Mouse (Mus musculus) liver, embryonic 14.5 days (tissue): ENCODE measurements at regions not wholly inside any gene's neighbourhood (a gene's known extent, or its start where the extent isn't known, plus 50 kb on each side); places are given as distances from the start of the nearest gene placed in this dataset.

Source experiments
- ATAC-seq: fragments of 200-750 bp; cut with Nextera tagmentation; 2 replicates; pipeline ENCODE4 v1.8.0; 2017; ENCODE audit warnings: moderate number of reproducible peaks, mild to moderate bottlenecking, moderate library complexity; ENCODE audit not compliant: insufficient read depth
- DNase-seq, 3 experiments: peaks; one replicate each; pipeline ENCODE4 v3.0.0-alpha.2; 2012 to 2013; ENCODE audit warnings: low read depth in 3 of 3, low spot score in 3 of 3
- H3K27ac ChIP-seq: fragments of 300-500 bp; sonication (generic); 2 replicates; pipeline ENCODE4 v1.5.1; 2014; ENCODE audit warnings: moderate library complexity, mild to moderate bottlenecking, control low read depth, inconsistent platforms
- H3K27me3 ChIP-seq: fragments of 300-500 bp; sonication (generic); 2 replicates; pipeline ENCODE4 v1.6.1; 2014; ENCODE audit warnings: mild to moderate bottlenecking, low read length, moderate library complexity; ENCODE audit not compliant: control insufficient read depth, insufficient read depth
- H3K36me3 ChIP-seq: fragments of 300-500 bp; sonication (generic); replicated peaks from 2 replicates; pipeline ENCODE4 v1.6.1; 2014; ENCODE audit warnings: low read depth; ENCODE audit not compliant: control insufficient read depth, insufficient read depth
- H3K4me1 ChIP-seq, 2 experiments: fragments of 200-500 bp in 1 of 2; fragments of 300-500 bp in 1 of 2; sonication (generic) in 1 of 2; replicated peaks; 2 replicates each; pipeline ENCODE4 v1.6.1; 2012 to 2014; ENCODE audit warnings: antibody characterized with exemption in 1 of 2, inconsistent platforms in 1 of 2, low read length in 1 of 2; ENCODE audit not compliant: control insufficient read depth in 2 of 2, insufficient read depth in 2 of 2
- H3K4me2 ChIP-seq: fragments of 300-500 bp; sonication (generic); 2 replicates; pipeline ENCODE4 v1.6.1; 2014; ENCODE audit warnings: low read depth, mild to moderate bottlenecking, control low read depth, moderate library complexity
- H3K4me3 ChIP-seq, 2 experiments: fragments of 200-500 bp in 1 of 2; fragments of 300-500 bp in 1 of 2; sonication (generic) in 1 of 2; 2 replicates each; pipeline ENCODE4 v1.5.1; 2012 to 2014; ENCODE audit warnings: low read depth in 2 of 2, low read length in 2 of 2, mild to moderate bottlenecking in 2 of 2, control low read depth in 1 of 2, inconsistent platforms in 1 of 2, moderate library complexity in 1 of 2; ENCODE audit not compliant: insufficient read depth in 1 of 2
- H3K9ac ChIP-seq: fragments of 300-500 bp; sonication (generic); replicated peaks from 2 replicates; pipeline ENCODE4 v1.6.1; 2014; ENCODE audit warnings: mild to moderate bottlenecking, control low read depth, moderate library complexity
- H3K9me3 ChIP-seq: fragments of 300-500 bp; sonication (generic); 2 replicates; pipeline ENCODE4 v1.6.1; 2016; ENCODE audit warnings: low read length, mixed read lengths; ENCODE audit not compliant: control insufficient read depth
- CTCF ChIP-seq: IDR thresholded peaks from 2 replicates; pipeline ENCODE4 v1.5.1; 2016; ENCODE audit warnings: antibody characterized with exemption, low read depth, control low read depth
- EP300 ChIP-seq: IDR thresholded peaks from 2 replicates; pipeline ENCODE4 v1.6.1; 2016; ENCODE audit warnings: antibody characterized with exemption, low read depth
- WGBS: fragments of 180-500 bp; shearing (Covaris S2); extraction: QIAGEN DNeasy Blood & Tissue Kit; methylation state at CpG from one replicate; pipeline ENCODE4 v1.1.7; 2014; ENCODE audit not compliant: insufficient replicate concordance; 5-methylcytosine and 5-hydroxymethylcytosine counted together

DNA sequence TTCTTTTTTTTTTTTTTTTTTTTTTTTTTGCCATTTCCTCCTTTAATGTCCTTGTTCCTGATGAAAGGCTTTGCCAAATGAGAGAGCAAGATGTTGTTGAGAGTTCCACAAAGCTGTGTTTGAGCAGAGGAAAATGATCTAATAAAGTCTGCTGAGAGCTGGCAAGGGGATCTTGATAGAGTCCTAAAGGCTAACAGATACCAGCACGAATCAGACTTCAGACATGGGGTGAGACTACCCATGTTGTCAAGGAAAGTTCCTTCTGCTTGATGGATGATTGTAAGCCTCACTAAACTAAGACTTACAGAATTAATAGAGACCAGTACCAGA lies 665.2 kb upstream of the Fam92a start:
- H3K4me3 ChIP-seq, result no peak overlapping the region
- no peak overlapping the region for H3K9ac ChIP-seq
- no peaks in the 10 kb centered on the region for H3K4me1 ChIP-seq
- TF ChIP-seq CTCF (no peak), EP300 (no peak)
- no peak overlapping the region for H3K27ac ChIP-seq
- ATAC-seq (no peak), DNase-seq (no peak)
- no peak overlapping the region for H3K4me2 ChIP-seq
- no peaks in the 10 kb centered on the region for H3K36me3 ChIP-seq
- no peaks in the 10 kb centered on the region for H3K27me3 ChIP-seq
- WGBS, result 33% methylated on average over 1 of the region's 1 CpGs
- H3K9me3 ChIP-seq, result no peaks in the 10 kb centered on the region

DNA sequence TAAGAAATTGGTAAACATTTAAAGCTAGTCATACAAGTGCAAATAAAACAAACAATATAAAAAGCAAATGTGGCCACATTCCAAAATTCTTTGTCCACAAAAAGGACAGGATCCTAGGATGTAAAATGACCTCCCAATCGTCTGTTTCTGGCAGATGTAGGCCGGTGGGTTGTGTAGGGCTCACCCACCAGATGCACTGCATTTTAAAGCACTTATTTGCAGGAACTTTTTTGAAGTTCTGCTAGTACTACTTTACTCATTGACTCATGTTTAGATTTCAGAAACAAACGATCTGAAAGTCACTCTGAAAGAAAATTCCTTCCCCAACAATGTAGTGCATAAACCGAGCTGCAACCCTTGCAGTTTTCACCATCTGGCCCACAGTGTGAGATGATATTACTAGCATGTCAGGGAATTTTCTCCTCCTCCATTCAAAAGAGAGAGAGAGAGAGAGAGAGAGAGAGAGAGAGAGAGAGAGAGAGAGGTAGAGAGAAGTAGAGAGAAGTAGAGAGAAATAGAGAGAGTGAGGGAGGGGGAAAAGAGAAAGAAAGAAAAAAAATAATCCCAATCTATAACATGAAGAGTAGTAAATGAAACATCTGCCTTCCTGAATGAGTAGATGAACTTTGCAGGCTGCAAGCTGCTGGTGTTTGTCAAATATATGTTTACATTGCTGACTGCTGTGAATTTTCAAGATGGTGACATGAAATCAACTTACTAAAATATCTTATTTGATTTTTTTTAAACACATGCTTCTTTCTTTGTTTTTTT lies 664.7 kb upstream of the Fam92a start:
- Histone ChIP-seq H3K36me3 (no peaks in the 10 kb centered on the region), H3K4me2 (no peak overlapping the region), H3K9ac (no peak overlapping the region), H3K4me3 (no peak overlapping the region), H3K4me1 (no peaks in the 10 kb centered on the region), H3K27ac (no peak overlapping the region), H3K9me3 (no peaks in the 10 kb centered on the region), H3K27me3 (no peaks in the 10 kb centered on the region)
- WGBS, result 35% methylated on average over 4 of the region's 4 CpGs
- ATAC-seq, result no peak
- TF ChIP-seq EP300 (no peak), CTCF (no peak)
- no peak for DNase-seq

DNA sequence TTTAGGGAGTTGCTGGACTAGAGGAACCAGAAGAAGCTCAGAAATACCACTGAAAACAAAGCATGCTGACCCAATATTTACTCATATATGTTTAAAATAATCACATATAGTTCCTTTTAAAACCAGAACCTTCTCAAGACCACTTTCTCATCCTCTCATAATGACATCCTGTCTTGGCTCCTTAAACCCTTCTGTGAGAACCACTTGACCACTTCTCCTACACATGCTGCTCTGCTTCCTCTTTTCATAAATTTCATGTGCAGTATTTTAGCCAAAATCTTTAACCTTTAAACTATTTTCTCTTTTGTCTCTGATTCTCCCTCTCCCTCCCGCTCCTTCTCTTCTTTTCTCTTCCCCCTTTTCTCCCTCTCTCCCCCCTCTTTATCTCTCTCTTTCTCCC lies 654.6 kb upstream of the Fam92a start:
- Histone ChIP-seq H3K9me3 (no peaks in the 10 kb centered on the region), H3K4me3 (no peak overlapping the region), H3K4me2 (no peak overlapping the region), H3K27me3 (no peaks in the 10 kb centered on the region), H3K4me1 (no peaks in the 10 kb centered on the region), H3K27ac (no peak overlapping the region), H3K36me3 (no peaks in the 10 kb centered on the region), H3K9ac (no peak overlapping the region)
- DNase-seq (no peak), ATAC-seq (no peak)
- TF ChIP-seq CTCF (no peak), EP300 (no peak)
- 33% methylated on average over 1 of the region's 1 CpGs for WGBS

DNA sequence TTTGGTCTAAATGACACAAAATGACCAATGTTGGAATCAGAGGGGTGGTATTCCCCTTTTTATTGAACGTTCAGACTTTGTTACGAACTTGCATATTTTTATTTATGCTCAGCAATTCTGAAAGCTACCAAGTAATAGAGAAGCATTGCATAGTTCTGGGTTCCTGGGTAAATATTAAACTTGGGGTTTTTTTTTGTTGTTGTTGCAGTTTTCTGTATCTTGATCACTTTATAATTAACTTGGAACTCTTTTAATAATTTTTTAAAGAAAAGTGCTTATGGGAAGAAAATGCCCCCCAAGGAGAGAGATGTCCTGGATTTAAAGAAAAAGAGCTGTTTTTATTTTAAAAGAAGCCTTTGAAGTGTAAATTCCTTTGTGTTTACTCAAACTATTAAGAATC lies 642.4 kb upstream of the Fam92a start:
- 74% methylated on average over 2 of the region's 2 CpGs for WGBS
- H3K4me2 ChIP-seq, result no peak overlapping the region
- H3K4me3 ChIP-seq, result no peak overlapping the region
- H3K27ac ChIP-seq, result no peak overlapping the region
- no peaks in the 10 kb centered on the region for H3K27me3 ChIP-seq
- no peaks in the 10 kb centered on the region for H3K9me3 ChIP-seq
- ATAC-seq, result no peak
- no peak for TF ChIP-seq CTCF
- no peak for TF ChIP-seq EP300
- no peak for DNase-seq
- H3K36me3 ChIP-seq, result no peaks in the 10 kb centered on the region
- H3K9ac ChIP-seq, result no peak overlapping the region
- no peaks in the 10 kb centered on the region for H3K4me1 ChIP-seq

DNA sequence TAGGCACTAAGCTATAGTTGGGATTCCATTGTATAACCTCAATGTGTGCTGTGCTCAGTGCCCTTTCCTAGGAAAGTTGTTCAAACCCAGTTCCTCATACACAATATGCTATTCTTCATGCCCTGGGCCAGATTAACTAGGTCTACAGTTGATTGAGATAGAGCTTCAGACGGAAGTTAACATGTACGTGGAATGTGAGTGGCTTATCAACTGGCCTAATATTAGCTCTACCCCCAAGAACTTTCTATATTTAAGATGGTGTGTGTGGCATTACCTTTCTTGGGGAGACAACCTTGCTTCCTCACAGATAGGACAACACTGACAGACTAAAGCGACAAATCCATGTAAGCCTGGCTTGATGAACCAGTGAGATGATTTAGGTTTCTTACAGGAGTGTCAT lies 629.4 kb upstream of the Fam92a start:
- no peak for DNase-seq
- no peak overlapping the region for H3K9ac ChIP-seq
- no peak for ATAC-seq
- TF ChIP-seq CTCF (no peak), EP300 (no peak)
- no peak overlapping the region for H3K4me2 ChIP-seq
- no peaks in the 10 kb centered on the region for H3K36me3 ChIP-seq
- no peaks in the 10 kb centered on the region for H3K27me3 ChIP-seq
- no peaks in the 10 kb centered on the region for H3K4me1 ChIP-seq
- no peak overlapping the region for H3K27ac ChIP-seq
- no peaks in the 10 kb centered on the region for H3K9me3 ChIP-seq
- H3K4me3 ChIP-seq, result no peak overlapping the region
- WGBS, result 59% methylated on average over 3 of the region's 3 CpGs
